Mouse (Mus musculus) C2C12 (cell line): ENCODE data around the gene Abhd17c. TPM values are rescaled to one million over a fixed set of nuclear protein-coding genes. Genes with fewer than 3 reads are reported as not detected.

Experiments used
- H3K27me3 ChIP-seq: one replicate; pipeline ENCODE4 v1.6.1; 2011; ENCODE audit not compliant: control insufficient read depth, insufficient read depth, insufficient read length
- H3K36me3 ChIP-seq: one replicate; pipeline ENCODE4 v1.6.1; 2011; ENCODE audit not compliant: control insufficient read depth, insufficient read depth
- H3K4me3 ChIP-seq: one replicate; pipeline ENCODE4 v1.5.1; 2011; ENCODE audit warnings: mild to moderate bottlenecking, control low read depth; ENCODE audit not compliant: poor library complexity, insufficient read depth, severe bottlenecking
- H3K79me2 ChIP-seq: one replicate; pipeline ENCODE4 v1.6.1; 2011; ENCODE audit not compliant: control insufficient read depth, insufficient read depth
- H3K79me3 ChIP-seq: one replicate; pipeline ENCODE4 v1.6.1; 2011; ENCODE audit warnings: low read depth, control low read depth
- H3ac ChIP-seq: one replicate; pipeline ENCODE3; 2011; ENCODE audit warnings: low read depth; ENCODE audit not compliant: control insufficient read depth, insufficient read length
- CEBPB ChIP-seq: IDR thresholded peaks from one replicate; pipeline ENCODE4 v1.6.1; 2011; ENCODE audit warnings: low read depth, mild to moderate bottlenecking, control low read depth, moderate library complexity
- CTCF ChIP-seq: IDR thresholded peaks from one replicate; pipeline ENCODE4 v1.5.1; 2011; ENCODE audit not compliant: control insufficient read depth, insufficient read depth, insufficient read length
- FOSL1 ChIP-seq: IDR thresholded peaks from one replicate; pipeline ENCODE4 v1.8.0; 2011; ENCODE audit warnings: mild to moderate bottlenecking, low read length; ENCODE audit not compliant: poor library complexity, insufficient read depth, severe bottlenecking
- MAX ChIP-seq: IDR thresholded peaks from one replicate; pipeline ENCODE4 v1.6.1; 2011; ENCODE audit warnings: mild to moderate bottlenecking, control low read depth
- MYOD1 ChIP-seq: IDR thresholded peaks from one replicate; pipeline ENCODE4 v1.6.1; 2011; ENCODE audit warnings: low read depth; ENCODE audit not compliant: control insufficient read depth, insufficient read length
- MYOG ChIP-seq: IDR thresholded peaks from one replicate; pipeline ENCODE4 v1.6.1; 2011; ENCODE audit not compliant: control insufficient read depth, insufficient read length; ENCODE audit errors: extremely low read depth
- USF1 ChIP-seq: IDR thresholded peaks from one replicate; pipeline ENCODE4 v1.6.1; 2011; ENCODE audit warnings: low read depth, mild to moderate bottlenecking, control low read depth, moderate library complexity
- long read RNA-seq, 2 experiments: library from polyadenylated mRNA; unstranded; transcript quantifications; one replicate each; pipeline ENCODE4 v2.0.0; 2019 to 2020
- polyA plus RNA-seq: library from polyadenylated mRNA; unstranded; fragments of >200 nt; fragmentation: generic; extraction: Trizol; gene quantifications from one replicate; pipeline ENCODE4 v1.2.1, GENCODE M21; 2012; ENCODE audit warnings: missing spikeins

Abhd17c gene
- polyA plus RNA-seq, result 32.9 TPM
- long read RNA-seq, experiment 1, partial matches to known transcripts, result 0 of 7 reads
- long read RNA-seq, experiment 1, other reads (novel, unspliced or antisense), result 4 of 7 reads
- long read RNA-seq, experiment 2, transcript Abhd17c-201 (3 exons, 2,238 nt), result major isoform, 10 of 13 reads
- long read RNA-seq, experiment 2, partial matches to known transcripts, result 2 of 13 reads
- long read RNA-seq, experiment 2, other reads (novel, unspliced or antisense), result 1 of 13 reads

DNA sequence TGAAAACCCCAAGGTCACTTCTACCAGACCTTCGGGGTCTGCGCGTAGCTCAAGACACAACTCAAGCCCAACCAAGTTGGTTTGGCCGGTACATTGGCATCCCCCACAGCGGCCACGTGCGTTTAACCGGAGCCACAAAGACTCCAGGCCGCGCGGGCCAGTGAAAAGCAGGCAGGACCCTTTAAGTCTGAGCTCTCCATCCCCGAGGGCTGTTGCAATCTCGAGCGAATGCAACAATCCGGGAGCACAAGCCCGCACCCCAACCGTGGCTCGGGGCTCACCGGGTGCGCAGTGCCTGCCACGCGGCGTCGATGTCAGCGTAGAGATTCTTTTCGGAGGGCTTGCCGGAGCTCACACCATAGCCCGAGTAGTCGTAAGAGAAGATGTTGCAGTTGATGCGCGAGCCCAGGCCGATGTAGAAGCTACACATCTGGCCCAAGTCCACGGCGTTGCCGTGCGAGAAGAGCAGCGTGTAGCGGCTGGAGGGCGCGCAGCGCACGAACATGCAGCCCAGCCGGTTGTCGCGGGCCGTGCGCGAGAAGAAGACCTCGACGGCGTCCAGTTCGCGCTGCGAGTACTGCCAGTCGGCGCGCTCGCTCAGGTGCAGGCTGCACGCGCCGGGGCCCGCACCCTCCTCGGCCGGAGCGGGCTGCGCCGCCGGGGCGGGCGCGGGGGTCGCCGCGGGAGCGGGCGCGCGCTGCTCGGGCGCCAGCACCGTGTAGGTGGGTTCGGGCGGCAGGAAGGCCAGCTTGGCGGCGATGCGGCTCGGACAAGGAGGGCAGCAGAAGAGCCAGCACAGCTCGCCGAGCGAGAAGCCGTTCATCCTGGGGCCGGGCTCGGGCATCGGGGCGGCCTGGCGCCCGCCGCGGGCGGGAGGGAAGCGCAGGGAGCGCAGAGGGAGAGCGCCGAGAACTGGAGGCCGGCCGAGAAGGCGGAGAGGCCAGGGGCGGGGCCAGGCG is at the start of gene Abhd17c:
TSS of gene Abhd17c (minus strand) at position 893 of the 959 bp plus-strand sequence.
- Histone ChIP-seq H3K4me3 (peak within 1 kb of the TSS; percentile 65), H3K79me2 (peaks cover 55% of the 10 kb centered on the region), H3K79me3 (peaks cover 48% of the 10 kb centered on the region), H3ac (peak within 1 kb of the TSS; percentile 98), H3K36me3 (peaks cover 6% of the 10 kb centered on the region), H3K27me3 (no peaks in the 10 kb centered on the region)
- TF ChIP-seq MAX (peak; percentile 27), USF1 (no peak)

DNA sequence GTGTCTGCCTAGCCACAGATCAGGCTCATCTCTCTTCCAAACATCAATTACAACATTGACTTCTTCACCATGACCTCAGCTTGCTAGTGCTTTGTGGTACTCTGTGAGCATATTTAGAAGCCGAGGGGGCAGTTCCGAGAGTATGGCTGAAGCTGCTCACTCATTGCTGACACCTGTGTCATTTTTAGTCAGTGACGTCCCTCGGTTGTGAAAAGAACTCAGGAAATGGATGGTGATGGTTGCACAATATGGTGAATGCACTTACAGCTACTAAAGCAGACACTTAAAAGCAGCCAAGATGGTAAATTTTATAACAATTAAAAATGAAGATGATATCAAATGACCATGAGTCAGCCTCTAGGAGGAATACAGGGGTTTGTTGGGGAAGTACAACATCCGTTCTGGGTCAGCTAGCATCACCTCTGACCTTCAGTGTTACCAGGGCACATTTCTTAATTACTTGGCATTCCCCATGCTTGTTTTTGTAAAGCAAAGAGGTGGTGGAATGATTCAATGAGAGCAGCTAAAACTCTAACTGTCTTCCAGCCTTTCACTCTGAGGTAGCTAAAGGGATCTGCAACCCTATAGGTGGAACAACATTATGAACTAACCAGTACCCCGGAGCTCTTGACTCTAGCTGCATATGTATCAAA is 45.6 kb upstream of the Abhd17c start:
- TF ChIP-seq FOSL1 (no peak), MYOD1 (peak; percentile 46), CEBPB (peak; percentile 96), MYOG (no peak), MAX (no peak), USF1 (no peak)

DNA sequence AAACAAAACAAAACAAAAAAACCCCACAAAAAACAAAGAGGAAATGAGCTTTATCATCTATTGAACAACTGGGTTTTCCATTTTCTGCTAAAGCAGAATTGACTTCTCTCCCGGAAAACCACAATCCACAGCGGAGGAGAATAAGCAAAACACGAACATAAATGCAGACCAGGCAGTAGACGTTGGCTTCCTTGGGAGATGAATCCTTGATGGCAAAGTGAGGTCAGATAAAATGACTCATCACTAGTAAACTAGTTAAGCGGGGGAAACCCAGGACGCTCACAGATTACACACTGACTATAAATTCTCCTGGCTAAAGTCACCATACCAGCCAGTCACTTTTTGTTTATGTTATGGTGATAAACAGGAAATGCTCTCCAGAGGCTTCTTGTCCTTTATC is 44.5 kb upstream of the Abhd17c start:
- Histone ChIP-seq H3K27me3 (no peaks in the 10 kb centered on the region), H3K4me3 (no peak overlapping the region), H3K79me2 (no peaks in the 10 kb centered on the region), H3K79me3 (no peaks in the 10 kb centered on the region), H3K36me3 (no peaks in the 10 kb centered on the region), H3ac (no peak overlapping the region)
- TF ChIP-seq USF1, result no peak

More for the DNA sequence above, 45.6 kb upstream of the Abhd17c start:
- H3K79me3 ChIP-seq, result no peaks in the 10 kb centered on the region
- no peak overlapping the region for H3K4me3 ChIP-seq
- no peak overlapping the region for H3ac ChIP-seq
- no peaks in the 10 kb centered on the region for H3K79me2 ChIP-seq
- H3K36me3 ChIP-seq, result no peaks in the 10 kb centered on the region
- no peaks in the 10 kb centered on the region for H3K27me3 ChIP-seq

DNA sequence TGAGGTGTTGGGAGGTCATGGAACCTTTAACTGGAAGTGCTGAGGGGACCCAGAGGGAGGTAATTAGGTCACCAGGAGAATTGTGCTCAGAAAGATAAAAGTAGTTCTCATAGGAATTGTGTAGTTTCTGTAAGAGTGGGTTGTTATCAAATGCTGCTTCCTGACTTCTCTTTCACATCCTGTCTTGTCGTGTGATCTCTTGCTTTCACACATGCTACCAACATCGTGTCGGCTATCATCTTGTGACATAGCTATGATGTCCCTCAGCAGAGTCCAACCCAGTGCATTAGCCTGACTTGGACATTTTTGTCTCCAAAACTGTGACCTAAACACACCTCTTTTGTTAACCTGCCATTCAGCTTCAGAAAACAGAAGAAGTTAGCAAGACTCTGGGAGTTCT is 40.6 kb upstream of the Abhd17c start:
- Histone ChIP-seq H3K4me3 (no peak overlapping the region), H3K27me3 (no peaks in the 10 kb centered on the region), H3K79me2 (no peaks in the 10 kb centered on the region), H3ac (no peak overlapping the region), H3K79me3 (no peaks in the 10 kb centered on the region), H3K36me3 (no peaks in the 10 kb centered on the region)
- TF ChIP-seq FOSL1 (no peak), CTCF (no peak), MYOD1 (no peak), CEBPB (no peak), MAX (no peak), MYOG (no peak), USF1 (no peak)

DNA sequence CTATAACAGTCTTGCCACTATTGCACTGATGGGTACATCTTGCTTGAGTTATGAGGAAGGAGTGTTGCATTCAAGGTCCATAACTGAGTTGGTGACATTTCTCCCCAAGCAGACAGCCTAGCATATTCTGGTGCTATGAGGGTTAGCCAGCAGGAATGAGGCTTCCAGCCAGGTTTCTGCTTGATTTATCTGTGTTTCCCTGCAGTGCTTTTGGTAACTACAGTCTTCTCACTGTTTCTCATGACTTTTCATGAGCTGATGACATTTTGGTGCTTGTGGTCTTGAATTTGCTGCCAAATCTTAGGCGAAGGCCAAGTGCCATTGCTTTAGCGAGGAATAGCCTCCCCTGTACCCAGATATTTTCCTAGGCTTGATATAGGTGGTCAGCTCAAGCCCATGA is 39.8 kb upstream of the Abhd17c start:
- no peak overlapping the region for H3K4me3 ChIP-seq
- H3K36me3 ChIP-seq, result no peaks in the 10 kb centered on the region
- H3K79me2 ChIP-seq, result no peaks in the 10 kb centered on the region
- TF ChIP-seq MYOD1, result no peak
- TF ChIP-seq MAX, result no peak
- TF ChIP-seq USF1, result no peak
- no peak for TF ChIP-seq MYOG
- no peak for TF ChIP-seq FOSL1
- TF ChIP-seq CEBPB, result no peak
- TF ChIP-seq CTCF, result no peak
- no peak overlapping the region for H3ac ChIP-seq
- no peaks in the 10 kb centered on the region for H3K27me3 ChIP-seq
- H3K79me3 ChIP-seq, result no peaks in the 10 kb centered on the region

DNA sequence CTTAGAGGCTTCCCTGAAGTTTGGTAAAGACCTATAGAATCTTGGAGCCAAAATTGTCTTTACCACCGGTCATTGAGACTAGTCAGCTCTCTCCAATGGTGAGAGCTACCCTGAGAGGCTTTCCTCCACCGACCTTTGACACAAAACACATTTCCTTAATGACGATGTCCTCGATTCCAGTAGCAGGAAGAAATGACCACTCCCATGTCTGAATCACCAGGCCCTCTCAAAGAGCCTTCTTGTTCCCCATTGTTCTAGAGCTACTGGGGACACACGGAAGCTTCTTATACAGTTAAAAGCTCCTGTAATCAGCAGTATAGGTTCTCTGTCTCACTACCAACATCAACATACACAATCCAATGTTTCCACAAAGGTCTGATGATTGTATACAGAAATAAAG is 36.5 kb upstream of the Abhd17c start:
- Histone ChIP-seq H3K36me3 (no peaks in the 10 kb centered on the region), H3K4me3 (no peak overlapping the region), H3K27me3 (no peaks in the 10 kb centered on the region), H3K79me2 (no peaks in the 10 kb centered on the region), H3ac (no peak overlapping the region), H3K79me3 (no peaks in the 10 kb centered on the region)
- no peak for TF ChIP-seq CEBPB
- no peak for TF ChIP-seq MYOG
- no peak for TF ChIP-seq CTCF
- TF ChIP-seq MAX, result no peak
- no peak for TF ChIP-seq FOSL1
- TF ChIP-seq MYOD1, result no peak
- TF ChIP-seq USF1, result no peak
